Mouse (Mus musculus) neural tube, embryonic 10.5 days (tissue): ENCODE results near the gene Gm38394.
"Not testable (repeated sequence)": the region's sequence is repeated elsewhere in the genome, so short reads cannot be mapped to it uniquely, and the experiment has no call there.

Source experiments
- DNase-seq: peaks from one replicate; pipeline ENCODE4 v3.0.0-alpha.2; 2017; ENCODE audit warnings: low spot score; ENCODE audit errors: extremely low spot score

Gene Gm38394

DNA sequence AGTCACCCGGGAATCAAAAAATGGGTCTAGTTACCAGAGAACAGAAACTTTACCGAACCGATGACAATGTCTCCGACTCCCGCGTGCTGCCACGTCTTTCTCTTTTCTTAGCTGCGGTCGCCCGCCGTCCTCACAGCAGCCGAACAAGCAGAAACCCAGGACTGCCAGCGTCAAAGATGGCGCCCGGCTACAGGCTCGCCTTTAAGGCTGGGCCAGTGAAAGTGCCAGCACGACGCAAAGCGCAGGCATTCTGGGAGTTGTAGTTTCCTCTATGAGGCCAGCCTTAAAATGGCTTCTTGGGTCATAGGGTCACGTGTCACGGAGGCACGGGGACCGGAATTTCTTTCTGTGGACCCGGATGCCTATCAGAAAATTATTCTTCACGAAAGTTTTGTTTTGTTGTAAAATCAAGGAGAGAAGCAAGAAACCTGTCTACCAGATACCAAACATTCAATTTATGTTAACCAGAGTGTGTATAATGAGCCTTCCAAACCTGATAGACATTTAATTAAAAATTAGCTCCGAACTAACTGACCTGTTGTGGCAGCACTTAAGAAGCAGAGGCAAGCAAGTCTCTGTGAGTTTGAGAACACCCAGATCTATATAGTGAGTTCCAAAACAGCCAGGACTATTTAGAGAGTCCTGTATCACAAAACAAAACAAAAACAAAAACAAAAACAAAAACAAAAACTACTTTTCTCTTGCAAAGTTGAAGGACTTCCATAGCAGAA lies at the start of gene Gm38394:
Gene Gm38394 (minus strand): TSS at position 116 of the 731 bp plus-strand sequence.
- peak; percentile 89 for DNase-seq

DNA sequence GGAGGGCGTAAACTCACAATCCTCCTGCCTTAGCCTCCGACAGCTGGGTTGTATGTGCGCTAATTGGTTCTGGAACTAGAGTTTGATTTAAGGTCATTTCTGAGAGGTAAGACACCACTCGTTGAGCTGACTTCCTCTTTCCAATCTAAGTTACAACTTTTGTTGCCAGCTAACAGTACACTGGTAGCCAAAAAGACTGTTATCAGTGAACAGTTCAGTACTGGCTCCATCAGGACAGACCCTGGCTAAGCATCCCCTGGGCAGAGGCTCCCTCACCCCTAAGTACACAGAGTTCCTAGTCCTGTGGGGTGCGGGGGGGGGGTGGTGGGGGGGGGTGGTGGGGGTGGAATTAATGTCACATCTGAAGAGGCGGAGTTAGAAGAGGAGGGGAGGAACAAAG lies 49.8 kb upstream of the Gm38394 start:
- no peak for DNase-seq

DNA sequence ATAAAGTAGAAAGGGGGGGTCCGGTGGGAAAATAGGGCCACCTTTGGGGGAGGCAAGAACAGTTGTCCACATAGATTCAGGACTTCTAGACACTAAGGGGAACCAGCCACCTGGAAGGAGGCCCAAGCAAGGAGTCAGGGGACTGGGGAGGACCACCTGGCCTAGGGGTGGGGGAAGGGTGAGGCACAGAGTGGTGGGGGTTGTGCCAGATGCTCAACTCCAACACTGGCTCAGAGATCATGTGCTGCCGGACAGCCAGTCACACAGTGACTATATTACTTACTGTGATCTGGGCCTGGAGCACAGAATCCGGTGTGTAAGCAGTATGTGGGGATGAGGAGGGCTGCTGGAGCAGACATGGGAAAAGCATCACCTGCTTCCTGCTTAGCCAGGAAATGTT lies 48.2 kb upstream of the Gm38394 start:
- DNase-seq = no peak

DNA sequence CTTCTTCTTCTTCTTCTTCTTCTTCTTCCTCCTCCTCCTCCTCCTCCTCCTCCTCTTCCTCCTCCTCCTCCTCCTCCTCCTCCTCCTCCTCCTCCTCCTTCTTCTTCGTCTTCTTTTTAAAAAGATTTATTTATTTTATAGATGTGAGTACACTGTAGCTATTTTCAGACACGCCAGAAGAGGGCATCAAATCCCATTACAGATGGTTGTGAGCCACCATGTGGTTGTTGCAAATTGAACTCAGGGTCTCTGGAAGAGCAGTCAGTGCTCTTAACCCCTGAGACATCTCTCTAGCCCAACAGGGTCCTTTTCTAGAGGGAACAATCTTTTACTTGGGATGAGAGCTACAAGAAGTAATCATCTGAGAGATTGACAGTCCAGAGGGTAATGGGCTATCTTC lies 40.7 kb upstream of the Gm38394 start:
- not testable (repeated sequence) for DNase-seq

DNA sequence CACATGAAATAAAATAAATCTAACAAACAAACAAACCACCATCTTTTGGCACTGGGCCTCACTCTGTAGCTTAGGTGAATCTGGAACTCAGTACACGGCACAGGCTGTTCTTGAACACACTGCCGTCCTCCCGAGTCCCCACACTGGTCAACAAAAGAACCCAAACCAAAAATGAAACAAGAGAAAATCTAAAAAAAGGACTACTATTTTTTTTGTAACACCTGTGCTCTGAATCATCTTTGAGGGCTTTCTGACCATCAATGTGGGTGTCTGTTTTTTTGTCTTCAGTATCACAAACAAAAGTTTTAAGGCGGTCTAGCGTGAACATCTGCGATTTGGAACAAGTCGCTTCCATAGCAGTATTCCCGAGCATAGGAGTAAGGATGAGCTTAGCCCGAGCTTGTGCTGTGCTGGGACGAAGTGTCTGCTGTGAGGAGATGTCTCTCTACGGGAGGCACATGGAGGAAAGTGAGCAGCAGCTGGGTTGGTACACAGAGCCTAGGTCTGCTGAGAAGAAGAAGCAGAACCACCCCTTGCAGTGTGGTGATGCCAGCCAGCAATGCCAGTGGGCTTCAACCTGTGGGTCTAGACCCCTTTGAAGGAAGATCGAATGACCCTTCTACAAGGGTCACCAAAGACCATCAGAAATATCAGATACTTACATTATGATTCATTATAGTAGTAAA lies 37.0 kb upstream of the Gm38394 start:
- no peak for DNase-seq

DNA sequence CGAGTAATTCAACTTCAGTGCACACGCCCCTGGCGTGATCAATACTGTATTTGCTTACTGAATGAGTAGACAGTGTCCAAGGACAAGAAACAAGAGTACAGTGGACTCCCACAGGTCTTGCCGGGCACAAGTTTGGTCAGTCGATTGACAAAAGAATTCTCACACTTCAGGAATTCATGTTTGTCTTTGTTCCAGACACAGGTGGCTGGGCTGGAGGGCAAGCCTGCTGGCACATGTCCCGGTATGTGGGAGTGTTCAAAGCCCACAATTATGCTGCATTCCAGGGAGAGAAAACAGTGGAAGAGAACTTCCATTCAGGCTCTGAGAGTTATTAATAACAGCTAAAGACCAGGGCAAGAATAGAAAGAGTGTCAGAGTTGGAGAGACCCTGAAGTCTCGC lies 34.8 kb upstream of the Gm38394 start:
- no peak for DNase-seq

DNA sequence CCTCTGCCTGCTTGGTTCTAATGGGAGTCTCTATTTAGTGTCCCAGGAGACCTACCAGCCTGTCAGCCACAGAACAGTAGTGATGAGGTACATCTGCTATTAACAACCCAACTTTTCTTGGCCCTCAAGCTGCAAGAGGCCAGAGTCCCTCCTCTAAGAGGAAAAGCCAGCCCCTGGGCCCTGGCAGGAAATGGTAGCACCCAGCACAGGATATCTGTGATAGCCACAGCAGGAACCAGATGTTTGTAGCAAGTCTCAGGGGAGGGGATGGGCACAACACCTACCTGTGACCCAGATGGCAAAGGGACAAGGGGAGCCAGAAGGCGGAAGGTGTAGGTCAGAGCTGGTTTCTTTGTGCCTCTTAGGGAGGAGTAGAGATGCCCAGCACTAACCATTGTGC lies 33.8 kb upstream of the Gm38394 start:
- no peak for DNase-seq

DNA sequence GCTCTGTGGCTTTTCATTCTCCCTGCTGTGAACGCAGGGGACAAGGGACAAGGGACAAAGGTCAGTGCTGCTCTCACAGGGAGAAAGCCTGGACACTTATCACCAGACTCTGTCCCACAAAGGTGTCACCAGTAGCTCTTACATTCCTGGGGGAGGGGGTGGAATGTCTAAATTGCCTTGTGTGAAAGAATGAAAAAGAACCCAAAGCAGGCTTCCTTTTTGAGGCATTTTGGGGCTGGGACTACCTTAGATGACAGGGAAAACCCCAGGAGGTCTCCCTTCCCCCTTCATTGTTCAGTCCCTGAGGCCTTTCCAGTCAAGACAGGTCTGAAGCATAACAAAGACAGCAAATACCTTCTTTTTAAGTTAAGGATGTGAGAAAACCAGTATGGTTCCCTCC lies 33.2 kb upstream of the Gm38394 start:
- no peak for DNase-seq

DNA sequence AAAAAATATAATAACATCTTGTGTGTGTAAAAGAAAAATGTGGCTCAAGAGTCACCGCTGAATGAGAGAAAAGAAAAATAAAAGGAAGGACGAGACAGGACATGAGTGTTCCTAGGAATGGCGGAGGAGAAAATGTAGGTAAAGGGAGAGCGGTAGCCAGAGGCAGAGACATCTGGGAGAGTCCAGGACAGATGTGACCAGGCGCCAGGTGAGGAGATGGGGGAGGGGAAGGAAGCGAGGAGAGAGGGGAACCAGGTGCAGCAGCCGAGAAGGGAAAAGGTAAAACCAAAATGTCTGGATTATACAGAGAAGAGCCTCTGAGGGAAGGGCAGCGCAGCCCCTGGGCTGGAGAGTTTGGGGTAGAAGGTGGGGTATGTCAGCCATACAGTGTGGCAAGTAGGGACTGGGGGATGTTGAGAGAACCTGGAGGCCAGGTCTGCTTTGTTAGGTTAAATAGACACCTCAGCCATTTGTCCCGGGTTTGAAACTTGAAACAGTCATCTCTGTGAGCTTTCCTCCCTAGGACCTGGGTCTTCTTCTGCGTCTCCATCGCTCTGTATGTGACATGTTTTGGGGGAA lies 32.5 kb upstream of the Gm38394 start:
- no peak for DNase-seq

DNA sequence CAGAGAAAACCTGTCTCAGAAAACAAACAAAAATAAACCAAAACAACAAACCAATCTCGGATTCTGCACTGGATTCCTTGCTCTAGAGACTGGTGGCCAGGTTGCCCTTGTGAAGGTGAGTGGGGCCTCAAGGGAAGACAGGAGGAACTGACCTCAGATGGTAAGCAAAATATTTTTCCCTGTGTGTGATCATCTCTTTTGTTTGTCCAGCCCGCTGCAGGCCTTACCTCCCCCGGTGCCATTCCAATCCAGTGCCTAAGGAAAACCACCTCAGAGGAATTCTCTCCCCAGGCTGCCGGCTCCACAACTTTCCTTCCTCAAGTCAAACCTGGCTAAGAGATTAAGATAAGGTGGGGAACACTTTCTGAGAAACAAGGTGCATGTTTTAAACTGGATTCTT lies 31.1 kb upstream of the Gm38394 start:
- no peak for DNase-seq

DNA sequence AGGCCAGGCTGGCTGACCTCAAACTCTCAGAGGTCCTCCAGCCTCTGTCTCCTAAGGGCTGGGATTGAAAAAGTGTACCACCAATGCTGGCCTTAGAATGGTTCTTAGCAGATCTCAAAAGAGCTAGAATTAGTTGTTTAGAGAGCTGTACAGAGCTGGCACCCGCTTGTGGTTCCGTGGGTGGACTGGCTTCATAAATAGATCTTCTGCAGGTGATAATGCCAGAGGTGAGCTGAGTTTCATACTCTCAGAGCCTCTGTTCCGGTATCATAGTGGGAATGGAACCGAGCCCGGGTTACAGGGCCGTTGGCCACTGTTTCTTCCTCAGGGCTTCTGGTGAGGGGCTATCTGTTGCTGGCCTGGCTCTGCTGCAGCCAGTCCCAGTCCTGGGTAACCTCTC lies 29.9 kb upstream of the Gm38394 start:
- no peak for DNase-seq

DNA sequence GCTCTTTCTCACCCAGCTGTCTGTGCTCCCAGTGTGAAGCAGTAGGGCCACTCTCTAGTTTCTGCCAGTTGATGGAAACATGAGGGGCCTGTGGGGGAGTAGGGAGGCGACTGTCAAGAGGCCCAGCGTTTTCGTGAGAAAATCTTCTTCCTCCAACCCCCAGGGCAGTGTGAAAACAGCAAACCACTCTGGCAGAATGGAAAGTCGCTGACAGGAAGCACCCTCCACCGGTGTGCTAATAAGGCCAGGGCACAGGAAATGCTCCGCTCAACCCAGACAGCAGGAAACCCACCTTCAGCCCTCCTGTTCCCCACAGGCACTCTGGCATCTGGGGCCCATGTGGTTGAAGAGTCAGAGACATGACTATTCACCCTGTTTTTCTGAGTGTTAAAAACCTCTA lies 28.8 kb upstream of the Gm38394 start, which contains the start of gene Lax1:
Gene Lax1 (minus strand): TSS at position 212 of the 400 bp plus-strand sequence.
- no peak for DNase-seq

DNA sequence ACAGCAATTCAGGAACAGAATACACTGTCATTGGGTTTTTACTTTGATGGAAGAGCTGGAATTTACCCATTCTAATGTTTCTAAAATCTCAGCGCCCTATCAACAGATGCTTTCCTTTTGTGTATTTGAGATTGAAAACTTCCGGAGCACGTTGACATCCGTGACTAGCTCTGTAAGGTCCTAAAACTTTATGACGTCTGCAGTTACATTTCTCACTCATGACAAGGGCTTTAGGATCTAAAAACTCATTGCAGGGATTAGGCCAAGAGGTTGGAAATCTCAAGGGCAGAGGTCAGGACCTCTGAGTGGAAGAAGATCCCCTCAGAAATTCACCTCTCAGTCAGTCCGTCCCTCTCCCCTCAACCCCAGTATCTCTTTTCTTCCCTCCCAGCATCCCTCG lies 27.2 kb upstream of the Gm38394 start:
- no peak for DNase-seq

DNA sequence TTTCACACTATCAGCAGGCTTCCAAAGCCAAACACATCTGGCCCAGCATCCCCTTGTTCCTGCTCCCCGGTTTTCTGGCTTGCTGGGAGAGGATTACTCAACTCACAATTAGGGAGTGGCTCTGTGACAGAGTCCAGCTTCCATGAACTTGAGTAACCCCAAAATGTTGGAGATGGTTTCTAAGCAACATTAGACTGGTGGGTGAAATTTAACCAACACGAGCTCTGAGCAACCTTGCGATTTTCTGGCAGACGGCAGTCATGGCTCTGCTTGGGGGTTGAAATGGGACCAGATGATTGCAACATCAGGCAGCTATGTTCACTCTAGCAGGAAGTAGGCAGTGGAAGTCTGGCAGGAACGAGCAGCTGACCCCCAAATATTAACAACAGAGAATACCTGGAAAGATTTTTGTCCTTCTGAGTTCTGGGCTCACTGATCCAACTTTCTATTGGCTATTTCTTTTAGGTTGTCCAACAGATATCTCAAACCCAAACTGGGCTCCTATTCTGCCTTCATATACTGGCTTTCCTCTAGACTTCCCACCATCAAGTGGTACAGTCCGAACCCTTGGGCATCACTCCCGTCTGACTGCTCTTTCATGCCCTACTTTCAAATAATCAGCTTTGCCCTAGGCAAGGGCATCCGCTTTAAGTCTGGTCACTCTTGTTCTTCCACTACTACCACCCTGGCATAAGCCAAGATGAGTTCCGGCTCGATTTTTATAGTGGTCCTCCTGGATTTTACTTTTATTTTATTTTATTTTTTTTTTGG lies 24.8 kb upstream of the Gm38394 start:
- no peak for DNase-seq

DNA sequence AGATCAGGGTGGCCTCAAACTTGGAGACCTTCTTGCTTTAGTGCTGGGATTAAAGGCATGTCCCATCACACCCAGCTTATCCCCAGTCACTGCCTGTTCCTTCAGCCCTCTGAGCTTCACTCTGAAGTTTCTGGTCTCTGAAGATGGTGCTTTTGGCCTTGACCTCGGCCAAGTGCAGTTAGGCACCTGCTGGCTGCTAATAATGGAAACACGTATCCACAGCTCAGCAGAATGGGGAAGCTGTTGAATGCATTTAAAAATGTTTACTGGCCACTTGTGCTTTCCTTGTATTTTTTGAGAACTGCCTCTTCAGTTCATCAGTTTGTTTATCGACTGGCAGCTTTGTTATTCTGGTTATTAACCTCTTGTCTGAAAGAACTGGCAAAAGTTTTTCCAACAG lies 10.7 kb upstream of the Gm38394 start:
- DNase-seq = no peak

DNA sequence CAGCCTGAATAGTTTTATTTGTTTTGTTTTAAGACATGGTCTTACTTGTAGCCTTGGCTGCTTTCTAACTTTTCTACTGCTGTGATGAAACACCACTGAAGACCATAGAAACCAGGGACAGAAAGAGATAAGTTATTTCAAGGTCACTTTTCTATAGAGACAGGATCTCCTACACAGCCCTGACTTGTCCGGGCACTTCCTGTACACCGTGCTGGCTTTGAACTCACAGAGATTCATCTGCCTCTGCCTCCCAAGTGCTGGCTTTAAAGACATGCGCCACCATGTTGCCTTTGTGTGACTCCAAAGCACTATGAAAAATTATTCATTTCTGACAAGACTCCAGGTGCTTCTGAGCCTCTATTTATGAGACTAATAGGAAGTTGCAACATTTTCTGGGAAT lies 10.1 kb upstream of the Gm38394 start:
- no peak for DNase-seq

DNA sequence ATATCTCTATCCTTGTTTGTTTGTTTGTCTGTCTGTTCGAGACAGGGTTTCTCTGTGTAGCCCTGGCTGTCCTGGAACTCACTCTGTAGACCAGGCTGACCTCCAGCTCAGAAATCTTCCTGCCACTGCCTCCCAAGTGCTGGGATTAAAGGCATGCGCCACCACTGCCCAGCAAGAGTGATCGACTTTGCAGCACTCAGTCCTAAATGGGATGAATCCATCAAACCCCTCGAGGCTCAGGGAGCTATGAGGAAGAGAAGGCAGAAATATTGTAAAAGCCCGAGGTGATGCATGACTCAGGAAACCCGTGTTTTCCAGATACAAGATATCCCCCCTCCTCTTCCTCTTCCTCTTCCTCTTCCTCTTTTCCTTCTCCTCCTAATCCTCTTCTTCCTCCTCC lies 9.7 kb upstream of the Gm38394 start:
- DNase-seq = no peak

DNA sequence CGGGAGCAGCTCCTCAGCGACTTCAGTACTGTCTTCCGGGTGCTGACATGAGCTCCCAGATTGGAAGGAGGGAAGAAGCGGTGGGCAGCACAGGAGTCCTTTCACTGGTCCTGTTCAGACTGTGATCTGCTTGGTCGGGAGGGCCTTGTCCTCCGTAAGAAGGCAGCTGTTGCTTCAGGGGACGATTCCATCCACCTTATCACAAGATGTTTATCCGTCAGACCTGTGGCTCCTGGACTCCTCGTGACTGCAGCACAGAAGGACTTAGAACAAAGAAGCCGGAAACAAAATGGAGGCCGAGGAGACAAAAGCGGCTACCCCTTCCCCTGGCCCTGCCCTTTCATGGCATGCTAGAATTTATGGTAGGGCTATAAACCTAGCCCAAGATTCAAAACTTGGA lies 9.1 kb upstream of the Gm38394 start:
- no peak for DNase-seq

DNA sequence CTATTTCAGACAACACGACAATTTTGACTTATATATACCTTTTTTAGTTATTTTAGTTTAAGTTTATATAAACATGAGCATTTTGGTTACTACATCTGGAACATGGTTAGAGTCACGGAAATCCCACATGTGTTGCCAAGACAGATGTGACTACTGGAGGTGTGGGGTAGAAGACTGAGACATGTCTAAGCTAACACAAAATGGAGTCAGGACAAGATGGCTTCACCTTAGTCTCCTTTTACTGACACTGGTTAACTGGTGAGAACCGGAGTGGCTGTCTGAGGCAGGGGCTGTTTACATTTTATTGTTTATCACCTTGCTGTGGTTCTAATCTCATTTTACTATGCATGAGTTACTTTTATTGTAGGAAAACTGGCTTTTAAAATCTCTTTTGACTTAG lies 7.5 kb upstream of the Gm38394 start:
- DNase-seq = no peak

DNA sequence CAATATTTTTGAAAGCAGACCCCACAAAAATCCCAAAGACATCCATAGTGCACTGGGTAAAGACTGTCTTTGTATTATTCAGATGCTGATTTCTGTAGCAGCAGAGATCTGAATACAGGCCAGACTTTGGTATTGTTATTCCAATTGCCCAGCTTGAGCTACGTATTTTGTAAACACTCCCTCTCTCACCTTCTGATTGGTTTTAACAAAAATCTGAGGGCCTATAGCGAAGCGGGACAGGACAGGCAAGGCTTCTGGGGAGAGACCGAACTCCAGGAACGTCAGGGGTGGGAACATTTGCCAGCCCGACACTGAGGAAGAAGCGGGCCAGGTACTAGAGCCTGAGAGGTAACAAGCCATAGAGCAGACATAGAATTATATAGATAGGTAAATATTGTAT lies 6.6 kb upstream of the Gm38394 start:
- no peak for DNase-seq

DNA sequence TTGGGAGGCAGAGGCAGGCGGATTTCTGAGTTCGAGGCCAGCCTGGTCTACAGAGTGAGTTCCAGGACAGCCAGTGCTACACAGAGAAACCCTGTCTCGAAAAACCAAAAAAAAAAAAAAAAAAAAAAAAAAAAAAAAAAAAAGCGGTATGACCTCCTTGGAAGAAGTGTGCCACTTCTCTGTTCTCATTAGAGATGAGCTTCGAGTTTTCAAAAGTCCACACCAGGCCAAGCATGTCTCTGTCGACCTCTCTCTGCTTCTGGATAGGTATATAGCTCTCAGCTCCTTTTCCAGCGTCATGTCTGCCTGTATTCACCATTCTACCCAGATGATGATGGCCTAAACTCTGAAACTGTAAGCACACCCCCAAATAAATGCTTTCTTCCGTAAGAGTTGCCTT lies 4.6 kb upstream of the Gm38394 start:
- DNase-seq = not testable (repeated sequence)
